Mouse (Mus musculus) bone marrow, adult 2 months (tissue): Measurements from ENCODE around the gene Pole3.
A peak's percentile ranks its signal among the peaks of the same experiment; 100 is the strongest.
"Not testable (repeated sequence)": the region's sequence is repeated elsewhere in the genome, so short reads cannot be mapped to it uniquely, and the experiment has no call there.

Experiments
- CTCF ChIP-seq: fragments of 200-500 bp; IDR thresholded peaks from 2 replicates; pipeline ENCODE4 v1.5.1; 2011; ENCODE audit warnings: low read length, control low read depth; ENCODE audit not compliant: control insufficient read depth, insufficient read depth
- POLR2A ChIP-seq: fragments of 200-500 bp; IDR thresholded peaks from 2 replicates; pipeline ENCODE4 v1.6.1; 2011; ENCODE audit warnings: low read depth, mild to moderate bottlenecking, control low read depth, low read length, borderline replicate concordance; ENCODE audit not compliant: control insufficient read depth

GRCm38 (mm10) chr4:62479593-62479936 is 45.3 kb downstream of the Pole3 start:
- not testable (repeated sequence) for TF ChIP-seq POLR2A
- TF ChIP-seq CTCF: 0 out of 2 replicates have a peak, but pooled peaks have one; percentile 6
